Mouse (Mus musculus) large intestine, adult 2 months (tissue): ENCODE results near the gene Gm15517. TPM values are rescaled to one million over a fixed set of nuclear protein-coding genes. Genes with fewer than 3 reads are reported as not detected.
A peak's percentile ranks its signal among the peaks of the same experiment; 100 is the strongest.
"Not testable (repeated sequence)": the region's sequence is repeated elsewhere in the genome, so short reads cannot be mapped to it uniquely, and the experiment has no call there.

ENCODE experiments used
- DNase-seq: peaks from one replicate; pipeline ENCODE4 v3.0.0-alpha.2; 2012; ENCODE audit warnings: low read depth, low spot score
- WGBS: fragments of 180-500 bp; shearing (Covaris S2); methylation state at CpG from one replicate; pipeline ENCODE4 v1.1.7; 2018; 5-methylcytosine and 5-hydroxymethylcytosine counted together
- polyA plus RNA-seq: library from polyadenylated mRNA; depleted of rRNA; stranded (reverse); fragments of >200 nt; gene quantifications from 2 replicates; pipeline ENCODE4 v1.2.3, GENCODE M21; 2012

The Gm15517 gene
- polyA plus RNA-seq, 1 experiment = not detected

GRCm38 (mm10) chr7:44262791-44263643, 1.8 kb downstream of the Gm15517 start:
- WGBS = 7% methylated on average over 34 of the region's 34 CpGs
- DNase-seq = peak; percentile 91

GRCm38 (mm10) chr7:44268117-44268516, 6.9 kb downstream of the Gm15517 start:
- WGBS = 61% methylated on average over 11 of the region's 11 CpGs

GRCm38 (mm10) chr7:44269397-44269796, 8.2 kb downstream of the Gm15517 start:
- no peak for DNase-seq
- 78% methylated on average over 2 of the region's 2 CpGs for WGBS

More at GRCm38 (mm10) chr7:44268117-44268516, 6.9 kb downstream of the Gm15517 start:
- DNase-seq = no peak

- 78% methylated on average over 2 of the region's 2 CpGs for WGBS
- no peak for DNase-seq
These were observed 10.1 kb downstream of the Gm15517 start for GRCm38 (mm10) chr7:44271309-44271708.

- 80% methylated on average over 7 of the region's 7 CpGs for WGBS
These were observed 11.3 kb downstream of the Gm15517 start for GRCm38 (mm10) chr7:44272546-44272945.

GRCm38 (mm10) chr7:44273446-44273845, 12.2 kb downstream of the Gm15517 start:
- 79% methylated on average over 7 of the region's 7 CpGs for WGBS
- DNase-seq = no peak

More at GRCm38 (mm10) chr7:44272546-44272945, 11.3 kb downstream of the Gm15517 start:
- no peak for DNase-seq

- DNase-seq = no peak
- 27% methylated on average over 11 of the region's 11 CpGs for WGBS
These were observed 12.8 kb downstream of the Gm15517 start for GRCm38 (mm10) chr7:44274096-44274495.

GRCm38 (mm10) chr7:44275546-44275945, 14.3 kb downstream of the Gm15517 start:
- 78% methylated on average over 3 of the region's 3 CpGs for WGBS
- no peak for DNase-seq

- 66% methylated on average over 10 of the region's 10 CpGs for whole genome bisulfite sequencing
These were observed 15.4 kb downstream of the Gm15517 start for GRCm38 (mm10) chr7:44276461-44277249.

GRCm38 (mm10) chr7:44277250-44277622, 16.0 kb downstream of the Gm15517 start:
- no peak for DNase-seq
- WGBS = 48% methylated on average over 2 of the region's 2 CpGs

More at GRCm38 (mm10) chr7:44276461-44277249, 15.4 kb downstream of the Gm15517 start:
- DNase-seq = no peak

GRCm38 (mm10) chr7:44280959-44281358, 19.7 kb downstream of the Gm15517 start:
- 36% methylated on average over 1 of the region's 1 CpGs for WGBS
- DNase-seq = no peak

- DNase-seq = no peak
- 80% methylated on average over 7 of the region's 7 CpGs for WGBS
These were observed 20.3 kb downstream of the Gm15517 start for GRCm38 (mm10) chr7:44281586-44281985.

GRCm38 (mm10) chr7:44287760-44288159, 26.5 kb downstream of the Gm15517 start:
- no peak for DNase-seq
- 43% methylated on average over 7 of the region's 7 CpGs for WGBS

GRCm38 (mm10) chr7:44290986-44291385, 29.7 kb downstream of the Gm15517 start:
- 79% methylated on average over 4 of the region's 4 CpGs for WGBS
- DNase-seq = no peak

GRCm38 (mm10) chr7:44291418-44291817, 30.2 kb downstream of the Gm15517 start:
- DNase-seq = no peak
- 56% methylated on average over 4 of the region's 4 CpGs for WGBS

- WGBS = 84% methylated on average over 2 of the region's 2 CpGs
- not testable (repeated sequence) for DNase-seq
These were observed 36.3 kb downstream of the Gm15517 start for GRCm38 (mm10) chr7:44297501-44297900.

GRCm38 (mm10) chr7:44303346-44304340, 42.4 kb downstream of the Gm15517 start:
- WGBS = 83% methylated on average over 14 of the region's 14 CpGs
- no peak for DNase-seq

- WGBS = 2% methylated on average over 25 of the region's 25 CpGs
- DNase-seq = no peak
These were observed 43.2 kb downstream of the Gm15517 start for GRCm38 (mm10) chr7:44304463-44304774.
